Mouse (Mus musculus) 416B (cell line): ENCODE measurements around the gene Gm45711.
"Not testable (repeated sequence)": the region's sequence is repeated elsewhere in the genome, so short reads cannot be mapped to it uniquely, and the experiment has no call there.

ENCODE experiments used
- DNase-seq: peaks from one replicate; pipeline ENCODE4 v3.0.0; 2011; ENCODE audit warnings: low read depth

Gene Gm45711

GRCm38 (mm10) chr8:104309441-104310155 lies at the start of gene Gm45711, which contains the start of gene Cmtm1:
Gm45711 (minus strand) TSS chr8:104310081.
Cmtm1 (minus strand) TSS chr8:104310145.
- not testable (repeated sequence) for DNase-seq

GRCm38 (mm10) chr8:104358637-104359036 lies 48.8 kb upstream of the Gm45711 start:
- no peak for DNase-seq

- DNase-seq = no peak
Observed at GRCm38 (mm10) chr8:104354504-104354903, 44.6 kb upstream of the Gm45711 start.

GRCm38 (mm10) chr8:104353186-104353585 lies 43.3 kb upstream of the Gm45711 start:
- peak; percentile 26 for DNase-seq

GRCm38 (mm10) chr8:104350047-104350446 lies 40.2 kb upstream of the Gm45711 start:
- no peak for DNase-seq

GRCm38 (mm10) chr8:104348971-104349370 lies 39.1 kb upstream of the Gm45711 start:
- no peak for DNase-seq

GRCm38 (mm10) chr8:104346706-104347105 lies 36.8 kb upstream of the Gm45711 start:
- no peak for DNase-seq

- no peak for DNase-seq
Observed at GRCm38 (mm10) chr8:104344622-104345021, 34.7 kb upstream of the Gm45711 start.

GRCm38 (mm10) chr8:104343957-104344356 lies 34.1 kb upstream of the Gm45711 start:
- peak; percentile 84 for DNase-seq

GRCm38 (mm10) chr8:104342426-104342825 lies 32.5 kb upstream of the Gm45711 start:
- peak; percentile 29 for DNase-seq

- no peak for DNase-seq
Observed at GRCm38 (mm10) chr8:104341678-104342077, 31.8 kb upstream of the Gm45711 start.

GRCm38 (mm10) chr8:104341106-104341561 lies 31.3 kb upstream of the Gm45711 start:
- peak; percentile 92 for DNase-seq

- DNase-seq = peak; percentile 91
Observed at GRCm38 (mm10) chr8:104340233-104341105, 30.6 kb upstream of the Gm45711 start.

GRCm38 (mm10) chr8:104339983-104340232 lies 30.0 kb upstream of the Gm45711 start:
- no peak for DNase-seq

GRCm38 (mm10) chr8:104339229-104339982 lies 29.5 kb upstream of the Gm45711 start, which contains the start of gene Cmtm3:
Cmtm3 (plus strand) TSS chr8:104339410.
- DNase-seq = peak; percentile 56

GRCm38 (mm10) chr8:104337890-104338289 lies 28.0 kb upstream of the Gm45711 start:
- peak; percentile 21 for DNase-seq

- no peak for DNase-seq
Observed at GRCm38 (mm10) chr8:104336806-104337205, 26.9 kb upstream of the Gm45711 start.

GRCm38 (mm10) chr8:104334196-104334595 lies 24.3 kb upstream of the Gm45711 start:
- DNase-seq = no peak

GRCm38 (mm10) chr8:104333786-104334185 lies 23.9 kb upstream of the Gm45711 start:
- peak; percentile 63 for DNase-seq

GRCm38 (mm10) chr8:104332665-104333631 lies 23.1 kb upstream of the Gm45711 start:
- DNase-seq = peak; percentile 42

GRCm38 (mm10) chr8:104321930-104322329 lies 12.0 kb upstream of the Gm45711 start, which contains the start of gene Cmtm2b:
Cmtm2b (plus strand) TSS chr8:104322230.
- not testable (repeated sequence) for DNase-seq
